Mouse (Mus musculus) forebrain, embryonic 14.5 days (tissue): ENCODE data around the gene Filip1l. TPM values are rescaled to one million over a fixed set of nuclear protein-coding genes. Genes with fewer than 3 reads are reported as not detected.

Experiments used
- ATAC-seq: fragments of 200-750 bp; cut with Nextera tagmentation; 2 replicates; pipeline ENCODE4 v1.8.0; 2017; ENCODE audit warnings: mild to moderate bottlenecking, moderate library complexity
- DNase-seq: peaks from one replicate; pipeline ENCODE4 v3.0.0-alpha.2; 2015; ENCODE audit warnings: low spot score
- H3K27ac ChIP-seq: fragments of 300-500 bp; sonication (generic); 2 replicates; pipeline ENCODE4 v1.5.1; 2014; ENCODE audit warnings: low read depth, mild to moderate bottlenecking, control low read depth, low read length, moderate library complexity
- H3K27me3 ChIP-seq: fragments of 300-500 bp; sonication (generic); replicated peaks from 2 replicates; pipeline ENCODE4 v1.6.1; 2014; ENCODE audit warnings: low read length, control low read depth, mixed read lengths; ENCODE audit not compliant: control insufficient read depth, insufficient read depth
- H3K36me3 ChIP-seq: fragments of 300-500 bp; sonication (generic); 2 replicates; pipeline ENCODE4 v1.6.1; 2014; ENCODE audit warnings: low read length, control low read depth; ENCODE audit not compliant: control insufficient read depth, insufficient read depth
- H3K4me1 ChIP-seq: fragments of 300-500 bp; sonication (generic); 2 replicates; pipeline ENCODE4 v1.6.1; 2014; ENCODE audit warnings: antibody characterized with exemption, low read length, control low read depth; ENCODE audit not compliant: control insufficient read depth, insufficient read depth
- H3K4me2 ChIP-seq: fragments of 300-500 bp; sonication (generic); 2 replicates; pipeline ENCODE4 v1.6.1; 2014; ENCODE audit warnings: mild to moderate bottlenecking, control low read depth, low read length
- H3K4me3 ChIP-seq: fragments of 300-500 bp; sonication (generic); 2 replicates; pipeline ENCODE4 v1.5.1; 2014; ENCODE audit warnings: low read depth, low read length, control low read depth
- H3K9ac ChIP-seq: fragments of 300-500 bp; sonication (generic); 2 replicates; pipeline ENCODE4 v1.6.1; 2014; ENCODE audit warnings: mild to moderate bottlenecking, low read length, control low read depth, moderate library complexity
- H3K9me3 ChIP-seq: fragments of 300-500 bp; sonication (generic); replicated peaks from 2 replicates; pipeline ENCODE4 v1.6.1; 2016; ENCODE audit warnings: low read length, control low read depth, mixed read lengths; ENCODE audit not compliant: control insufficient read depth
- WGBS: fragments of 180-500 bp; shearing (Covaris S2); extraction: QIAGEN DNeasy Blood & Tissue Kit; methylation state at CpG from one replicate; pipeline ENCODE4 v1.1.7; 2014; 5-methylcytosine and 5-hydroxymethylcytosine counted together
- polyA plus RNA-seq: library from polyadenylated mRNA; unstranded; fragments of >200 nt; fragmentation: Nextera tagmentation; extraction: Ambion mirVana; gene quantifications from 2 replicates; pipeline ENCODE4 v1.2.1, GENCODE M21; 2014

The Filip1l gene
- polyA plus RNA-seq, 1 experiment from 2014 or later, result 2.2 TPM

- no peak overlapping the region for H3K9ac ChIP-seq
- no peak overlapping the region for H3K27ac ChIP-seq
- no peaks in the 10 kb centered on the region for H3K27me3 ChIP-seq
- 43% methylated on average over 5 of the region's 5 CpGs for WGBS
- H3K36me3 ChIP-seq, result no peaks in the 10 kb centered on the region
- no peak for ATAC-seq
- no peaks in the 10 kb centered on the region for H3K9me3 ChIP-seq
- DNase-seq, result peak; percentile 24
- no peaks in the 10 kb centered on the region for H3K4me1 ChIP-seq
- H3K4me3 ChIP-seq, result no peak overlapping the region
- H3K4me2 ChIP-seq, result no peak overlapping the region
Measured at GRCm38 (mm10) chr16:57340613-57340898, 12.3 kb upstream of the Filip1l start.

- H3K4me3 ChIP-seq, result no peak overlapping the region
- no peaks in the 10 kb centered on the region for H3K9me3 ChIP-seq
- H3K4me1 ChIP-seq, result no peaks in the 10 kb centered on the region
- H3K9ac ChIP-seq, result no peak overlapping the region
- H3K27ac ChIP-seq, result no peak overlapping the region
- no peak overlapping the region for H3K4me2 ChIP-seq
- 62% methylated on average over 3 of the region's 3 CpGs for WGBS
- no peak for ATAC-seq
- H3K27me3 ChIP-seq, result no peaks in the 10 kb centered on the region
- no peaks in the 10 kb centered on the region for H3K36me3 ChIP-seq
- no peak for DNase-seq
Measured at GRCm38 (mm10) chr16:57346258-57346657, 6.6 kb upstream of the Filip1l start.

GRCm38 (mm10) chr16:57349039-57349438 lies 3.9 kb upstream of the Filip1l start:
- Histone ChIP-seq H3K9me3 (no peaks in the 10 kb centered on the region), H3K9ac (no peak overlapping the region), H3K27ac (no peak overlapping the region), H3K36me3 (no peaks in the 10 kb centered on the region), H3K4me3 (no peak overlapping the region), H3K27me3 (no peaks in the 10 kb centered on the region), H3K4me2 (no peak overlapping the region), H3K4me1 (no peaks in the 10 kb centered on the region; the same call in 1 of the 2 replicates)
- no peak for ATAC-seq
- WGBS, result 89% methylated on average over 3 of the region's 3 CpGs
- no peak for DNase-seq

GRCm38 (mm10) chr16:57349689-57350088 lies 3.2 kb upstream of the Filip1l start:
- DNase-seq (no peak), ATAC-seq (no peak)
- Histone ChIP-seq H3K4me2 (no peak overlapping the region), H3K9me3 (no peaks in the 10 kb centered on the region), H3K36me3 (no peaks in the 10 kb centered on the region), H3K27me3 (no peaks in the 10 kb centered on the region), H3K4me1 (no peaks in the 10 kb centered on the region; the same call in 1 of the 2 replicates), H3K27ac (no peak overlapping the region), H3K4me3 (no peak overlapping the region), H3K9ac (no peak overlapping the region)
- 55% methylated on average over 3 of the region's 3 CpGs for WGBS

- H3K4me2 ChIP-seq, result no peak overlapping the region
- no peaks in the 10 kb centered on the region for H3K36me3 ChIP-seq
- WGBS, result 84% methylated on average over 11 of the region's 11 CpGs
- H3K9ac ChIP-seq, result no peak overlapping the region
- DNase-seq (no peak), ATAC-seq (no peak)
- no peaks in the 10 kb centered on the region for H3K9me3 ChIP-seq
- no peaks in the 10 kb centered on the region; the same call in 1 of the 2 replicates for H3K4me1 ChIP-seq
- H3K4me3 ChIP-seq, result no peak overlapping the region
- H3K27me3 ChIP-seq, result no peaks in the 10 kb centered on the region
- no peak overlapping the region for H3K27ac ChIP-seq
Measured at GRCm38 (mm10) chr16:57353166-57353721, 351 bp downstream of the Filip1l start.

GRCm38 (mm10) chr16:57353932-57354331 lies 1.0 kb downstream of the Filip1l start:
- Histone ChIP-seq H3K9me3 (no peaks in the 10 kb centered on the region), H3K4me3 (no peak overlapping the region), H3K4me1 (no peaks in the 10 kb centered on the region; the same call in 1 of the 2 replicates), H3K27me3 (no peaks in the 10 kb centered on the region), H3K27ac (no peak overlapping the region), H3K4me2 (no peak overlapping the region), H3K9ac (no peak overlapping the region), H3K36me3 (no peaks in the 10 kb centered on the region)
- DNase-seq (no peak), ATAC-seq (no peak)
- 79% methylated on average over 6 of the region's 6 CpGs for WGBS

GRCm38 (mm10) chr16:57356454-57356853 lies 3.6 kb downstream of the Filip1l start:
- Histone ChIP-seq H3K27ac (no peak overlapping the region), H3K4me1 (no peaks in the 10 kb centered on the region; the same call in 1 of the 2 replicates), H3K27me3 (no peaks in the 10 kb centered on the region), H3K9me3 (no peaks in the 10 kb centered on the region), H3K4me3 (no peak overlapping the region), H3K4me2 (no peak overlapping the region), H3K9ac (no peak overlapping the region), H3K36me3 (no peaks in the 10 kb centered on the region)
- DNase-seq (no peak), ATAC-seq (no peak)
- 65% methylated on average over 6 of the region's 6 CpGs for WGBS

GRCm38 (mm10) chr16:57357011-57357410 lies 4.1 kb downstream of the Filip1l start:
- Histone ChIP-seq H3K4me3 (no peak overlapping the region), H3K4me2 (no peak overlapping the region), H3K9ac (no peak overlapping the region), H3K36me3 (no peaks in the 10 kb centered on the region), H3K27me3 (no peaks in the 10 kb centered on the region), H3K4me1 (no peaks in the 10 kb centered on the region; the same call in 1 of the 2 replicates), H3K9me3 (no peaks in the 10 kb centered on the region), H3K27ac (no peak overlapping the region)
- WGBS, result 84% methylated on average over 6 of the region's 6 CpGs
- no peak for DNase-seq
- no peak for ATAC-seq

- no peaks in the 10 kb centered on the region for H3K4me1 ChIP-seq
- H3K4me3 ChIP-seq, result no peak overlapping the region
- no peak overlapping the region for H3K4me2 ChIP-seq
- H3K9ac ChIP-seq, result no peak overlapping the region
- no peaks in the 10 kb centered on the region for H3K9me3 ChIP-seq
- DNase-seq (no peak), ATAC-seq (no peak)
- WGBS, result 84% methylated on average over 10 of the region's 10 CpGs
- no peaks in the 10 kb centered on the region for H3K27me3 ChIP-seq
- H3K27ac ChIP-seq, result no peak overlapping the region
- H3K36me3 ChIP-seq, result no peaks in the 10 kb centered on the region
Measured at GRCm38 (mm10) chr16:57359251-57359650, 6.4 kb downstream of the Filip1l start.
